Mouse (Mus musculus): ENCODE measurements at regions not wholly inside any gene's neighbourhood (a gene's known extent, or its start where the extent isn't known, plus 50 kb on each side); places are given as distances from the start of the nearest gene placed in this dataset.

DNA sequence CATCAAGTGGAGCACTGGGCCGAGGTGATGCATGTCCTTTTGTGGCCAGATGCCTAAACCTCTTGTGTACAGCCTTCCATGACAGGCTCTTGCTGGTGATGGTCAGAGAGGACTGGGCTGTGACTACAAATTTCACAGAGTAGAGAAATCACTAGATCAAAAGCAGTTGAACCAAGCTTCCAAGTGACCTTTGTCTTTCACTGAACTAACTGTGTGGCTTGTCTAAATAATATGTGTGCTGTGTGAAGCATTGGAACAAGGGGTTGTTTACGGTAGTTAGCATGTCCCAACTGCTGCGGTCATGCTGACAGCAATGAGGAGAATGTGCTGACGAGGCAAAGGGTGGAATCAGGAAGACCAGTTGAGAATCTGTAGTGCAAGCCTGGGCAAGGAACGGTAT, 55.3 kb upstream of the D16Ertd472e start:
- 82% methylated on average over 5 of the region's 5 CpGs for WGBS
- ATAC-seq (ENCODE audit: insufficient number of reproducible peaks, insufficient read depth, low FRiP score, low TSS enrichment) = no peak
- Histone ChIP-seq H3K4me1 (no peaks in the 10 kb centered on the region), H3K27me3 (no peaks in the 10 kb centered on the region), H3K4me2 (replicated peaks) (no peak overlapping the region), H3K4me3 (no peak overlapping the region), H3K9me3 (no peaks in the 10 kb centered on the region), H3K36me3 (no peaks in the 10 kb centered on the region), H3K27ac (no peak overlapping the region), H3K9ac (no peak overlapping the region)

GRCm38 (mm10) chr16:78626803-78627202, 50.3 kb upstream of the D16Ertd472e start:
- no peak overlapping the region for H3K4me3 ChIP-seq
- no peak for ATAC-seq (ENCODE audit: insufficient number of reproducible peaks, insufficient read depth, low FRiP score, low TSS enrichment)
- H3K36me3 ChIP-seq = no peaks in the 10 kb centered on the region
- no peak overlapping the region for H3K4me2 ChIP-seq (replicated peaks)
- H3K9me3 ChIP-seq = no peaks in the 10 kb centered on the region
- no peak overlapping the region for H3K27ac ChIP-seq
- WGBS = 75% methylated on average over 2 of the region's 2 CpGs
- H3K9ac ChIP-seq = no peak overlapping the region
- no peaks in the 10 kb centered on the region for H3K27me3 ChIP-seq
- no peaks in the 10 kb centered on the region for H3K4me1 ChIP-seq

Measured in embryonic facial prominence, embryonic 12.5 days (tissue).